Mouse (Mus musculus) embryonic fibroblast, embryonic 13.5 days (primary cell): Measurements from ENCODE around the gene Gsk3a.

Experiments
- CTCF ChIP-seq: IDR thresholded peaks from 2 replicates; pipeline ENCODE4 v1.5.1; 2011; ENCODE audit warnings: mild to moderate bottlenecking, control low read depth, low read length, moderate library complexity, borderline replicate concordance; ENCODE audit not compliant: insufficient read depth
- POLR2A ChIP-seq: IDR thresholded peaks from 2 replicates; pipeline ENCODE4 v1.6.1; 2011; ENCODE audit warnings: low read depth, mild to moderate bottlenecking, control low read depth, low read length, moderate library complexity

GRCm38 (mm10) chr7:25248018-25248647, 10.5 kb upstream of the Gsk3a start:
- TF ChIP-seq POLR2A (no peak), CTCF (no peak)
